27 mouse cellular contexts compared by ENCODE assay signal in genomic region chr15:51689498-51689897, GRCm38 (mm10).
DNase-seq lines count a peak whose midpoint lies in the region; ATAC-seq and TF ChIP-seq lines count a peak whose summit lies in the region.
"Had no signal": no experiment of that assay in that cellular context is flagged by ENCODE, and none has a peak within 500 bp of the region (broad histone marks: within the 10 kb centered on the region; RNA-seq: fewer than 3 reads in every experiment).

No protein-coding gene starts in this region.

- DNase-seq in liver, postnatal 0 days, result no peak
- peak; percentile 75 for DNase-seq in MEL-GATA-1-ER (ENCODE audit: extremely low read depth, low read depth)
- no peak for DNase-seq in left cerebral cortex, adult 8-10 months (ENCODE audit: low spot score in 2 of 2)
- no peak for DNase-seq in gastrocnemius, adult 18-20 months (ENCODE audit: low spot score)
- no peak for DNase-seq in hindbrain, embryonic 11.5 days (ENCODE audit: low spot score)
- DNase-seq: adrenal gland, adult 2 months; adrenal gland, postnatal 14 days; cerebellum, adult 11 months; cerebellum, adult 2 months; cerebellum, adult 9-11 months; cerebellum, postnatal 25 days; embryo, embryonic 11 days; gastrocnemius, adult 2 months; gastrocnemius, postnatal 14 days; heart, adult 2 months had no signal

- H3K27ac ChIP-seq in liver, postnatal 0 days (ENCODE audit: low read depth), result no peak overlapping the region
- H3K27ac ChIP-seq in liver, embryonic 12.5 days, result no peak overlapping the region
- no peak overlapping the region for H3K27ac ChIP-seq in hindbrain, embryonic 11.5 days (ENCODE audit: low read depth, low read length)
- H3K27ac ChIP-seq: embryonic facial prominence, embryonic 10.5 days; embryonic facial prominence, embryonic 13.5 days; forebrain, embryonic 13.5 days; gastrocnemius, adult 2 months; heart, adult 2 months; heart, embryonic 10.5 days; heart, embryonic 13.5 days; hindbrain, embryonic 13.5 days had no signal

- H3K4me1 ChIP-seq in liver, postnatal 0 days (ENCODE audit: insufficient read depth), result no peaks in the 10 kb centered on the region
- H3K4me1 ChIP-seq in liver, embryonic 12.5 days, result no peaks in the 10 kb centered on the region
- no peaks in the 10 kb centered on the region for H3K4me1 ChIP-seq in hindbrain, embryonic 11.5 days (replicated peaks; ENCODE audit: control insufficient read depth, insufficient read depth, low read length)
- H3K4me1 ChIP-seq: forebrain, embryonic 13.5 days; heart, embryonic 10.5 days; heart, embryonic 13.5 days had no signal

- H3K4me3 ChIP-seq in liver, postnatal 0 days (ENCODE audit: low read depth, low read length), result no peak overlapping the region
- H3K4me3 ChIP-seq in liver, embryonic 12.5 days, result no peak overlapping the region
- no peak overlapping the region for H3K4me3 ChIP-seq in hindbrain, embryonic 11.5 days (ENCODE audit: low read depth, low read length)
- H3K4me3 ChIP-seq: embryonic facial prominence, embryonic 10.5 days; embryonic facial prominence, embryonic 13.5 days; erythroblast, embryonic 14.5 days; forebrain, embryonic 13.5 days; gastrocnemius, adult 2 months; heart, adult 2 months; heart, embryonic 10.5 days; heart, embryonic 13.5 days; hindbrain, embryonic 13.5 days had no signal

- H3K9ac ChIP-seq in liver, postnatal 0 days (replicated peaks), result no peak overlapping the region
- no peak overlapping the region for H3K9ac ChIP-seq in liver, embryonic 12.5 days
- no peak overlapping the region for H3K9ac ChIP-seq in hindbrain, embryonic 11.5 days (ENCODE audit: low read depth, low read length)
- H3K9ac ChIP-seq: embryonic facial prominence, embryonic 13.5 days; forebrain, embryonic 13.5 days; heart, embryonic 13.5 days; hindbrain, embryonic 13.5 days had no signal

- H3K4me2 ChIP-seq in liver, postnatal 0 days (ENCODE audit: low read depth, low read length), result no peak overlapping the region
- no peak overlapping the region for H3K4me2 ChIP-seq in liver, embryonic 12.5 days
- no peak overlapping the region for H3K4me2 ChIP-seq in hindbrain, embryonic 11.5 days (replicated peaks; ENCODE audit: low read depth, low read length)
- H3K4me2 ChIP-seq: embryonic facial prominence, embryonic 13.5 days; forebrain, embryonic 13.5 days; heart, embryonic 13.5 days; hindbrain, embryonic 13.5 days had no signal

- TF ChIP-seq CTCF in liver, postnatal 0 days (IDR thresholded peaks at IDR 0.05; ENCODE audit: low read depth), result no peak

- no peaks in the 10 kb centered on the region for H3K27me3 ChIP-seq in liver, postnatal 0 days (ENCODE audit: insufficient read depth, low read length)
- H3K27me3 ChIP-seq in liver, embryonic 12.5 days (replicated peaks), result no peaks in the 10 kb centered on the region
- H3K27me3 ChIP-seq in hindbrain, embryonic 11.5 days (ENCODE audit: control insufficient read depth, insufficient read depth, low read length), result no peaks in the 10 kb centered on the region
- H3K27me3 ChIP-seq: embryonic facial prominence, embryonic 13.5 days; forebrain, embryonic 13.5 days; heart, embryonic 13.5 days; hindbrain, embryonic 13.5 days had no signal

- 17% methylated on average over 1 of the region's 1 CpGs for WGBS in liver, postnatal 0 days (ENCODE audit: insufficient replicate concordance)
- 7% methylated on average over 1 of the region's 1 CpGs for WGBS in liver, embryonic 12.5 days (ENCODE audit: insufficient replicate concordance)
- 81% methylated on average over 1 of the region's 1 CpGs for WGBS in hindbrain, embryonic 11.5 days

- H3K9me3 ChIP-seq in liver, postnatal 0 days (ENCODE audit: low read length), result no peaks in the 10 kb centered on the region
- H3K9me3 ChIP-seq in liver, embryonic 12.5 days (replicated peaks), result no peaks in the 10 kb centered on the region
- H3K9me3 ChIP-seq in hindbrain, embryonic 11.5 days (ENCODE audit: control insufficient read depth, low read length), result no peaks in the 10 kb centered on the region
- H3K9me3 ChIP-seq: embryonic facial prominence, embryonic 10.5 days; embryonic facial prominence, embryonic 13.5 days; forebrain, embryonic 13.5 days; heart, embryonic 10.5 days; heart, embryonic 13.5 days; hindbrain, embryonic 13.5 days had no signal

- ATAC-seq in liver, postnatal 0 days, result 0 out of 2 replicates have a peak, but pooled peaks have one; percentile 15
- no peak for ATAC-seq in liver, embryonic 12.5 days
- ATAC-seq in megakaryocyte, adult 5-6 weeks (ENCODE audit: poor library complexity, severe bottlenecking), result peak; percentile 89
- ATAC-seq in neutrophil, adult 5-6 weeks (ENCODE audit: extremely low read depth, insufficient number of reproducible peaks, low FRiP score, poor library complexity, severe bottlenecking), result 0 out of 2 replicates have a peak, but pooled peaks have one; percentile 26
- ATAC-seq in hindbrain, embryonic 11.5 days (ENCODE audit: low FRiP score), result no peak
- ATAC-seq: forebrain, embryonic 13.5 days; forebrain, embryonic 16.5 days; hindbrain, embryonic 16.5 days had no signal

- no peak for TF ChIP-seq EP300 in liver, postnatal 0 days (IDR thresholded peaks at IDR 0.05; ENCODE audit: low read depth)

- H3K36me3 ChIP-seq in liver, postnatal 0 days (replicated peaks; ENCODE audit: insufficient read depth, low read length), result no peaks in the 10 kb centered on the region
- no peaks in the 10 kb centered on the region for H3K36me3 ChIP-seq in liver, embryonic 12.5 days
- no peaks in the 10 kb centered on the region for H3K36me3 ChIP-seq in hindbrain, embryonic 11.5 days (ENCODE audit: control insufficient read depth, insufficient read depth, low read length)
- H3K36me3 ChIP-seq: embryonic facial prominence, embryonic 10.5 days; embryonic facial prominence, embryonic 13.5 days; heart, embryonic 10.5 days; heart, embryonic 13.5 days; hindbrain, embryonic 13.5 days had no signal

Comparison
In these comparisons a context has a peak if more than half of its experiments do, and no peak if none do; other contexts are left out.
1. ATAC-seq: peak in liver, postnatal 0 days (single experiment), megakaryocyte, adult 5-6 weeks (single experiment) and neutrophil, adult 5-6 weeks (single experiment); none in liver, embryonic 12.5 days (single experiment) and hindbrain, embryonic 11.5 days (single experiment).